Mouse (Mus musculus): ENCODE measurements around the gene Cfap58. TPM values are rescaled to one million over a fixed set of nuclear protein-coding genes. Genes with fewer than 3 reads are reported as not detected.

Cfap58 gene
- polyA plus RNA-seq, 1 experiment from 2014 or later = 0.23 TPM

DNA sequence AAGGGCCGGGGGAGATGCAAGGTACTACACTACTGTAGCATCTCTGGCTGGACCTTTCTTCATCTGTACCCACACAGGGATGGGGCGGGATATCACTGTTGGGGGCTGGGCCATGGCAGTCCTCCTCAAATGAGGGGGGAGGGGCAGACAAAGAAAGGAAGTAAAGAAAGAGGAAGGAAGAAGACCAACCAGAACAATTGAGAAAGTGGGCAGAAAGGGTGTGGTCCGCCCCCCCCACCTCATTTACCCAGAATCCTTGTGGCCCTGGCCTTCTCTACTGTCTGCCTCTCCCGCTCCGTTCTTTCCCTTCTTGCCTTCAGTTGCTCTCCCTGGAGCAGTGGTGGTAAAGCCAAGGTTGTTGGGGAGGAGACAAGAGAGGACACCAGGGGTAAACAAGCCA is 31.9 kb upstream of the Cfap58 start:
- no peak for DNase-seq (ENCODE audit: low spot score)
- no peaks in the 10 kb centered on the region for H3K27me3 ChIP-seq (ENCODE audit: insufficient read depth, poor library complexity, severe bottlenecking)
- peaks cover 13% of the 10 kb centered on the region; the same call in 1 of the 2 replicates for H3K36me3 ChIP-seq
- H3K27ac ChIP-seq = no peak overlapping the region
- WGBS = 76% methylated on average over 5 of the region's 5 CpGs
- peaks cover 73% of the 10 kb centered on the region for H3K4me1 ChIP-seq
- H3K4me3 ChIP-seq = no peak overlapping the region
- no peaks in the 10 kb centered on the region for H3K9me3 ChIP-seq

DNA sequence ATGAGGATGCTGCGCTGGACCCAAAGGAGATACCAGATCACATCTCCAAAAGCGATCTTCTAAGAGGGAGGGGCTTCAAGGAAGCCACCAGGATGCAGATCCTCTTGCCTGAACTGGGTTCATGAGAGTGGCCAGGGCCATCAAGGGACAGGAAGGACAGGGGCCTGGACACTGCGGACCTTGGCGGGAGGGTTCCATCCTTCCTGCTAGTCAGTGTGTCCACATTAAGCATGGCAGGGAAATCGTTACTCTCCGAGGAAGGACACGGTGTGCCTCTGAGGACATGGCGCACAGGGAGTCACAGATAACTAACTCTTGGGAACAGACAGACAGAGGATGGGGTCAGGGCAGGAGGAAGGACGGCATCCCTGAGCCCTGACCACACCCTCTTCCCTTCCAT is 29.9 kb upstream of the Cfap58 start:
- 83% methylated on average over 9 of the region's 9 CpGs for WGBS
- H3K36me3 ChIP-seq = peaks cover 26% of the 10 kb centered on the region
- H3K4me3 ChIP-seq = no peak overlapping the region
- H3K27ac ChIP-seq = no peak overlapping the region
- no peak for DNase-seq (ENCODE audit: low spot score)
- H3K27me3 ChIP-seq (ENCODE audit: insufficient read depth, poor library complexity, severe bottlenecking) = no peaks in the 10 kb centered on the region
- H3K9me3 ChIP-seq = no peaks in the 10 kb centered on the region
- peaks cover 70% of the 10 kb centered on the region for H3K4me1 ChIP-seq

DNA sequence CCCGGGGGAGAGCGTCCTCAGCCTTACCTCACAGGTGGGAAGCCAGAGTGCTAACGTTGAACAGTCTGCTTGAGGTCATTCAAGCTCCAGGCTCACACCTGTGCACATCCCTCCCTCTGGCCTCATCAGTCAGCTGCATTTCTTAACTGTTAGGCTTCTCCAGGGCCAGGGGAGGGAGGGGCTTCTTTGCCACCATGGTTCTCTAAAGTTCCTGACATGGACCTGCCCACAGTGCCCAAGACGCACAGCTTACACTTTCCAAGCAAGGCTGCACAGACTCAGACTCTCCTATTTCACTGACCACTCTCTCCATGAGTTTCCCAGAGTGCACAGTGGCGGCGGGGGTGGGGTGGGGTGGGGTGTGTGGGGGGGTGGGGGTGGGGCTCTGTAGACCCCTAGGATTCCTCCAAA is 28.5 kb upstream of the Cfap58 start:
- no peaks in the 10 kb centered on the region for H3K27me3 ChIP-seq (ENCODE audit: insufficient read depth, poor library complexity, severe bottlenecking)
- H3K4me3 ChIP-seq = peak overlapping the region; percentile 35; the same call in 1 of the 2 replicates
- H3K27ac ChIP-seq = peak overlapping the region; percentile 73
- H3K9me3 ChIP-seq = no peaks in the 10 kb centered on the region
- peaks cover 26% of the 10 kb centered on the region for H3K36me3 ChIP-seq
- 35% methylated on average over 6 of the region's 6 CpGs for WGBS
- H3K4me1 ChIP-seq = peaks cover 64% of the 10 kb centered on the region
- no peak for DNase-seq (ENCODE audit: low spot score)

DNA sequence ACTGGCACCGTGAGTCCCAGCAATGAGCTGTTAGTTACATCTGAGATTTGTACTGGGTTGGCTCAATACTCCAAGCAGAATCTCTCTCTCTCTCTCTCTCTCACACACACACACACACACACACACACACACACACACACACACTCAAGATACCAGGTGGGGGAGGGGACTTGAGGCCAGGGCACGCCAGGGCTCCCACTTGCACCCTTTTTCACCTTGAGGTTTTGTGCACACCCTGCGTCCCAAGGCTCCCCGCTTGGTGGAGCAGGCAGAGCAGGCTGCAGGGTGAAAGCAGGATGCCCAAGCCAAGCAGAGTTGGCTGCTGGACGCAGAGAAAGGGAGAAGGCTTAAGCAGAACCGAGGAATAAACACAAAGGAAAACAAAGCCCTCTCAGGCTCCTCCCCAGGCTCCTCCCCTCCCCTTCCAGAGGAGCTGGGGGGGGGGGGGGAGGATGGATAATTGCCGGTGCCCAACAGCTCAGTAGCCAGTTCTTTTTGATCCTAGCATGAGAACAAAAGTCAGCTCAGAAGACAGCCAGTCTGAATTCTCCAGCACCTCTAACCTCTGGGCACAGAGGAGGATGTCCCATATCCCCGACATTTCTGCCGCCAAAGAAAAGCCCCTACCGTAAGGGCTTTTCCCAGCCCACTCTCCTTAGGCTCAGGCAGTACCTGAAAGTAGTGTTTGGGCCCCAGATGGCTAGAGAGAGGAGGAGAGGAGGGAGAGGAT is 27.9 kb upstream of the Cfap58 start:
- Histone ChIP-seq H3K9me3 (no peaks in the 10 kb centered on the region), H3K27me3 (ENCODE audit: insufficient read depth, poor library complexity, severe bottlenecking) (no peaks in the 10 kb centered on the region), H3K4me1 (peaks cover 65% of the 10 kb centered on the region), H3K27ac (peak overlapping the region; percentile 73), H3K36me3 (peaks cover 29% of the 10 kb centered on the region), H3K4me3 (peak overlapping the region; percentile 35)
- DNase-seq (ENCODE audit: low spot score) = no peak
- WGBS = 1% methylated on average over 10 of the region's 10 CpGs

DNA sequence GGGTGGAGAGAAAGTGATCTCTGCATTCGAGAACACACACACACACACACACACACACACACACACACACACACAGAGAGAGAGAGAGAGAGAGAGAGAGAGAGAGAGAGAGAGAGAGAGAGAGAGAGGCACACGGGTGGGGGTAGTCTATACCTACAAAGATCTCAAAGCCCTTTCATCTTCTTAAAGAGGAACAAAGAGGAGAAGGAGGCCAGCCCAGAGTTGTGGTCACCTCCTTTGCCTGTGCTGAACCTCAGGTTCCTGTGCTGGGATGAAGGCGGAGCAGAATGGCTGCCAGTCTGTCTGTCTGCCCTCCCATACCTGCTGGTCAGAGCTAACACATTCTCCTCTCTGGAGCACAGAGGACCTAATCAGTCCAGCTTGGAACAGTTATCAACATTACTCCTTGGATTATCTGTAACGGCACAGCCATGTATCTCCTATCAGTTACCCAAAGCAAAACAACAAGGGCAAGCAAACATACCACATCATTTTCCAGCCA is 27.3 kb upstream of the Cfap58 start:
- WGBS = 31% methylated on average over 4 of the region's 4 CpGs
- H3K4me3 ChIP-seq = peak overlapping the region; percentile 35; the same call in 1 of the 2 replicates

DNA sequence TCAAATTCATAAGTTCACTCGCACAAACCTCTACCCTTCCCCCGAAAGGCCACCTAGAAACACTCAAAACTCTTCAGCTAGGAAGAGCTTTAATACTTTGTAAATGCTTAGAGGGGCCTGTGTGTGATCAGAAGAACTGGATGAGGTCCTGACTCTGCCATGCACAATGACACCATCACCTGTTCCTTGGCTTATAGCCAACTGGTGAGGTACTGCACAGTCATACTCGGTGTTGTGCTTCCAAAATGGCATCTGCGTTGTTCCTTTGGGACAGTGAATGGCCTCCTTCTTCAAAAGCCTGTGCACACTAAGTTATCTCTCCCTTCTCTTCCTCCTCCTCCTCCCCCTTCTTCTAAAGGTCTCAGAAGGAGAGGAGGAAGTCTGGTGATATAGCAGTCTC is 26.7 kb upstream of the Cfap58 start:
- H3K4me1 ChIP-seq = peaks cover 55% of the 10 kb centered on the region
- peaks cover 29% of the 10 kb centered on the region for H3K36me3 ChIP-seq
- H3K27ac ChIP-seq = no peak overlapping the region
- H3K4me3 ChIP-seq = no peak overlapping the region
- H3K27me3 ChIP-seq (ENCODE audit: insufficient read depth, poor library complexity, severe bottlenecking) = no peaks in the 10 kb centered on the region
- H3K9me3 ChIP-seq = no peaks in the 10 kb centered on the region
- WGBS = 81% methylated on average over 4 of the region's 4 CpGs
- no peak for DNase-seq (ENCODE audit: low spot score)

More for the DNA sequence above, 27.3 kb upstream of the Cfap58 start:
- H3K4me1 ChIP-seq = peaks cover 61% of the 10 kb centered on the region
- H3K27me3 ChIP-seq (ENCODE audit: insufficient read depth, poor library complexity, severe bottlenecking) = no peaks in the 10 kb centered on the region
- H3K27ac ChIP-seq = peak overlapping the region; percentile 73
- no peak for DNase-seq (ENCODE audit: low spot score)
- H3K36me3 ChIP-seq = peaks cover 29% of the 10 kb centered on the region
- no peaks in the 10 kb centered on the region for H3K9me3 ChIP-seq

DNA sequence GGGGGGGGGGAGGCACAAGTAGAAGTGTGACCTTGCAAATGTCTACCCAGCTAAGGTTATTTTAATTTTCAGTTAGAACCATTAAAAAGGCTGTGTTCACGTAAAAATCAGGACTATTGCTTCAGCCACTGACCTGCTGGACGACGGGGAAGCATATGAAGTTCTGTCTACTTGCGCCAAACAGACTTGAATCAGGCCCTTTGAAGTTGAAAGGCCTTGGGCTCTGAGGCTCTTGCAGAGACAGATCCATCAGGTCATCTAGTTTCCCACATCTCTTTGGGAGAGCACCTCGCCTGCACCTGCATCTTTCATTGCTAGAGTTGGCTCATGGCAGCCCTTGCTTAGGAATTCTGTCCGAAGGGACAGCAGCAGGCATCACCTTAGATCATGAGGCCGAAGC is 24.1 kb upstream of the Cfap58 start:
- Histone ChIP-seq H3K27me3 (ENCODE audit: insufficient read depth, poor library complexity, severe bottlenecking) (no peaks in the 10 kb centered on the region), H3K4me3 (no peak overlapping the region), H3K9me3 (no peaks in the 10 kb centered on the region), H3K4me1 (peaks cover 75% of the 10 kb centered on the region), H3K27ac (no peak overlapping the region), H3K36me3 (peaks cover 19% of the 10 kb centered on the region)
- DNase-seq (ENCODE audit: low spot score) = no peak
- 87% methylated on average over 7 of the region's 7 CpGs for WGBS

DNA sequence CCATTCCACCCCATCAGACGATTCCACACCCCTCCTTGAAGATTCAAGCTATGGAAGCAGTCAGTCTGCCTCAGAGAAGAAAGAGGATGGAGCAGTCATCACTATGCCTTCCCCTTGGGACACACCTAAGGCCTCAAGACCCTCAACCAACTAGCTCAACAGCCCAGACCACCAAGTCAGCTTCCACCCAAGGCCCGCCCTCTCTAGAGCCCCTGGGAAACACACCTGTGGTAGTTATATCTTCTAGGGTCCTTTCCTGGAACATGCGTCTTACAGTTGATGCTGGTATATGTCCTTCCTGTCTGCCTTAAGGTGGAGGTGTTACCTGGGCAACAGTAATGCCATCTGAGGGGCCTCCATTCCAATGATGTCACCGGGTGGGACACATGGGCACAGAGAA is 23.3 kb upstream of the Cfap58 start:
- Histone ChIP-seq H3K9me3 (no peaks in the 10 kb centered on the region), H3K27ac (no peak overlapping the region), H3K4me3 (no peak overlapping the region), H3K27me3 (ENCODE audit: insufficient read depth, poor library complexity, severe bottlenecking) (no peaks in the 10 kb centered on the region), H3K4me1 (peaks cover 68% of the 10 kb centered on the region), H3K36me3 (peaks cover 19% of the 10 kb centered on the region)
- whole genome bisulfite sequencing = 91% methylated on average over 4 of the region's 4 CpGs
- no peak for DNase-seq (ENCODE audit: low spot score)

DNA sequence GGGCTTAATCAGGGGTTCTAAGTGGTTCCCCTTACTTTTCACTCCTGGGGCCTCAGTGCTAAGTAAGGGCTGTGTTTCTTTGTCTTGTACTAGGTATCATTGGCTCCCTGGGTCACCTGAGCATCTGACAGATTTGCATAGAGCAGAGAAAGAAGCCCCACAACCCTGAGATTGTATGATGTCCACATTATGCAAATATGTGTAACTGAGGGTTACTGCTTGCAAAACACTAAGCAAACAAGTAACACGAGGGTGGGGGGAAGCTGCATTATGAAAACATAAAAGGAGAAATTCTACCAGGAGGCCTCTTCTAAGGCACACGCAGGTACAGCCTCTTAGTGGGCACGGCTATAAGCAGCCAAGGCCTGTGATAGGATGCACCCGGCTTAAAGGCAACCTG is 22.2 kb upstream of the Cfap58 start:
- 76% methylated on average over 4 of the region's 4 CpGs for WGBS
- Histone ChIP-seq H3K36me3 (peaks cover 19% of the 10 kb centered on the region), H3K9me3 (no peaks in the 10 kb centered on the region), H3K4me1 (peaks cover 62% of the 10 kb centered on the region), H3K27me3 (ENCODE audit: insufficient read depth, poor library complexity, severe bottlenecking) (no peaks in the 10 kb centered on the region), H3K4me3 (no peak overlapping the region), H3K27ac (no peak overlapping the region)
- no peak for DNase-seq (ENCODE audit: low spot score)

DNA sequence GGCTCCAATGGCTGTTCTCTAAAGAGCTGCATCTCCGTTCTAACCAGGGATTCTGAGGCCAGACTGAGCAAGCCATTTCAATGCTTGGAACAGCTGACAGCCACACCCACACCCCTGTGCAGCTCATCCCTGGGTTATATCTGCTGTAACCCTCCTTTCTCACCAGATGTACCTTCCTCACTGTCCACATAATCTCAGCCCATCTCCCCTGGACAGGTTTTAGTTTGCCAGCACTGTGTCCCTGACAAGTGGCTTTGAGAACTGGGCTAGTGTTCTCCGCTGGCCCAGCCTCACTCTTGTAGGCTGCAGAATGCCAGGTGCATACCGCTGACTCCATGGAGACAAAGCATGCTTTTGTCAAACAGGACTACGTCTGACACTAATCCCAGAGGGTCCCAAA is 20.1 kb upstream of the Cfap58 start:
- Histone ChIP-seq H3K27ac (peak overlapping the region; percentile 97; the same call in 1 of the 2 replicates), H3K4me3 (peak overlapping the region; percentile 86)
- 38% methylated on average over 4 of the region's 4 CpGs for WGBS

DNA sequence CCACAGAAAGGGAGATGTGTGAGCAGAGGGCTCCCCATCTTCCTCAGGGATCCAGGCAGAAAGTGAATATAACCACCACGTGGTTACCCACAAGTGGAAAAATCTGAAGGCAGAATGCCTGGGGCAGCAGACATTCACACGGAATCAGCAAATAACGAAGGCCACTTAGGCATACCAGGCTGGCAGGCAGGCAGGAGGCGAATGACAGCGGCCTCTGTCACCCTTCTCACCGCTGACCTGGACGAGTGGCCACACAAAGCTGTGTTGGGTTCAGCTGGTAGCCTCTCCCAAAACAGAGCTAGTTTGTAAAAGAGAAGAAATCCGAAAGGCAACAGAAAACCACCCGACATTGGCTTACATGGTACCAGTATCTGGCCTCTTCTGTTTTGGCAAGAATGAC is 19.5 kb upstream of the Cfap58 start:
- Histone ChIP-seq H3K4me1 (peaks cover 41% of the 10 kb centered on the region), H3K4me3 (peak overlapping the region; percentile 86), H3K9me3 (no peaks in the 10 kb centered on the region), H3K36me3 (peaks cover 4% of the 10 kb centered on the region; the same call in 1 of the 2 replicates), H3K27ac (peak overlapping the region; percentile 97), H3K27me3 (ENCODE audit: insufficient read depth, poor library complexity, severe bottlenecking) (no peaks in the 10 kb centered on the region)
- DNase-seq (ENCODE audit: low spot score) = no peak
- WGBS = 24% methylated on average over 9 of the region's 9 CpGs

More for the DNA sequence above, 20.1 kb upstream of the Cfap58 start:
- no peak for DNase-seq (ENCODE audit: low spot score)
- peaks cover 43% of the 10 kb centered on the region for H3K4me1 ChIP-seq
- peaks cover 4% of the 10 kb centered on the region; the same call in 1 of the 2 replicates for H3K36me3 ChIP-seq
- no peaks in the 10 kb centered on the region for H3K9me3 ChIP-seq
- H3K27me3 ChIP-seq (ENCODE audit: insufficient read depth, poor library complexity, severe bottlenecking) = no peaks in the 10 kb centered on the region

DNA sequence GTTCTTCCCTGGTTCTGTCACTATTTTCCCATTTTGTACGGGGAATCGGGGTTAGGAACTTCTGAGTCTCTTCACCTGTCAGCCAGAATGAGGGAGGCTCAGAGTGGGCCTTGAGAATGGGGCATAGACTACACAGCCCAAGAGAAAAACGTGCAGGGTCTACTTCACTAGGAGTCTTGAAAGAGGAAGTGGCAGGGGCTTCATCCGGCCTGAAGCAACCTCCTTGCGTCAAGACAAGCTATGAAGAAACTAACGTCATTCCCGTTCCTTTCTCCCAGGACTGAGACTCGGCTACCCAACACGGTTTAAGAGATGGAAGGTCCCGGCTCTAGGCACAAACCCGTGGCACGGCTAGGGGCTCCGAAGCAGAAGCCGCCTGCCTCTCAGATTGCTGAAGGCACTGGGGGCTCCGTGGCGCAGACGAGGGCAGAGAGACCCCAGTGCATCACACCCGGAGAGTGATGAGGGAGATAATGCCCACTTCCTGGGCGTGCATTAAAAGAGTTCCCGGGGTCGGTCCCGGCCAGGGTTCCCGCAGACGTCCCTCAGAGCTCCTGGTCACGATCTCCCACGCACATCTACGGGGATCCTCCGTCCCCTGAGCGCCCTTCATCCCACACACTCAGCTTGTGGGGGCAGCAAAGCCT is 18.9 kb upstream of the Cfap58 start:
- Histone ChIP-seq H3K4me3 (peak overlapping the region; percentile 86), H3K27me3 (ENCODE audit: insufficient read depth, poor library complexity, severe bottlenecking) (no peaks in the 10 kb centered on the region), H3K9me3 (no peaks in the 10 kb centered on the region), H3K4me1 (peaks cover 35% of the 10 kb centered on the region), H3K36me3 (peaks cover 4% of the 10 kb centered on the region; the same call in 1 of the 2 replicates), H3K27ac (peak overlapping the region; percentile 97)
- WGBS = 1% methylated on average over 29 of the region's 29 CpGs
- no peak for DNase-seq (ENCODE audit: low spot score)
